Mouse (Mus musculus) NIH3T3 (cell line): ENCODE data around the gene Abca2.

Experiments
- DNase-seq: peaks from one replicate; pipeline ENCODE4 v3.0.0-alpha.2; 2012; ENCODE audit warnings: low read depth

The Abca2 gene

GRCm38 (mm10) chr2:25428442-25429236 is at the start of gene Abca2:
Abca2 (plus strand) TSS chr2:25428703.
- DNase-seq = peak; percentile 97

GRCm38 (mm10) chr2:25384492-25384891 is 44.0 kb upstream of the Abca2 start:
- DNase-seq = no peak

DNA sequence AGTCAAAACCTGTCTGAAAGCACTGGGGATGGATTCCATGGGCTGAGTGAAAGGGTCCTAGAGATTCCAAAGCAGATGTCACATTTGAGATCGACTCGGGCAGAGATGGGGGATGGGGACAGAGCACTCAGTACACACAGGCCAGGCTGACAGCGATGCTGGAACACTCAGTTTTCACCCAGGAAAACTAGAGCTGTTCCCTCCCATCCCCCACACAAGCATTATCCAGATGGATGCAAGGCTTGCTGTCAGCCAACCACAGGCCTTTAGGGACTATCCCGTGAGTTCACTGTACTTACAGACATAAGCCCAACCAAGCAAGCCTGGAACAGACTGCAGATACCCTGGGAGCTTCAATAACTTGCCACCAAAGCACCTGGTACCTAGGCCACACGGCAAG is 37.2 kb upstream of the Abca2 start:
- DNase-seq = peak; percentile 50

DNA sequence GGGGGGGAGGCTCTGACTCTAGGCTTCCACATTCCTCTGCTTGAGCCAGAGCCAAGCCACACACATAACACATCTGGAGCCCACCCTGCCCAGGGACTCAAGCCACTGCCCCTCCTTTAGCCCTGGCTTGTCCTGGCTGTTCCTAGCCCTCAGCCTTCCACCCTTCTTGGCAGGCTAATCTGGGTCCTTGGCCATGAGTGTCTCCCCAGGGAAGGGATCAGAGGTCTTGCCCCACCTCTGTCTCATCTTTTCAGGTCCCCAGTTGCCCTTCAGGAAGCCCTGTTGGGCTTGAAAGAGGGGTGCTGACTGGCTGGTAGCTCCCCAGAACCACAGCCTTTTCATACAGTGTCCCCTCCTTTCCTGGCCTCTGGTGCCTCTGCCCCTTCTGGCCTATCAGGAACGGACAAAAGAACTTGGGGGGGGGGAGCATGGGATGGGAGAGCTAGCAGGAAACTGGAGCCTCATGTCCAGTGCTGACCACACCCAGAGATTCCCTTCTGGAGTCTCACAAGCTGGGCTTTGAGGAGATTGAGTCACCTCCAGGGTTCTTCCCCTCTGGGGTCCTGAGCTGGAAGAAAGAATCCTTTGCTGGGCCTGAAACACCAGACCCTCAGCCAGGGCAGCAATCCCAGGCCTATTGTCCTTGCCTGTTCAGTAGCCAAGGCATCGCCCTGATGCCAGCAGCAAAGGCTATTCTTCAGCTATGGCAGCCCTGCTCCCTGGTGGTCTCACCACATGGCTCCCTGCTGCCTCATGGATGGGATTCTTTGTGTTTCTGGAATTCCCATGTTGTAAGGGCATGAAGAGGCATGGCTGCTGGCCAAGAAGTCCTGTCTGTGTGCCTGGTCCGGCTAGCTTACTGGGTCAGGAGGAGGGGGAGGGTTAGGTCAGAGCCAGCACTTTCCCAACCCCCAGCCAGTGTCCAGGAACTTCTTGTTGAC is 34.0 kb upstream of the Abca2 start:
- DNase-seq = peak; percentile 71

- no peak for DNase-seq
These were observed 32.5 kb upstream of the Abca2 start, which contains the start of gene Entpd2 for GRCm38 (mm10) chr2:25395721-25396596. Entpd2 (plus strand) TSS chr2:25395874.

DNA sequence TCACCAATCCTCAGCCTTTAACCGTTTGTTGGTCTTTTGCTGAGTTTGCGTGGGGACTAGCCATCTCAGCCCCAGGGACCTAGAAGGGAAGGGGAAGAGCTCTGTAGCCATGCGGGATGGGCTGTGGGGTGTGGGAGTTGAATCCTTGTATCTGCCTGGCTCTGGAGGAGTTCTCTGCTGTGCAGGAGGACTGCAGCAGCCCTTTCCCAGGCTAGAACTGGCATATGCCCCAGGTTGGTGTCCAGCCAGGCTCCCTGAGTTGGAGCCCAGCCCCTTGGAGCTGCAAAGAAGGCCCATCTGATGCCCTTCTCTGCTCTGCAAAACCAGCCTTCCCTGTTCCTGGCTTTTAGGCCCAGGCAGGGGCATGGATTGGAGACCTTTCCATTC is 31.9 kb upstream of the Abca2 start:
- peak; percentile 44 for DNase-seq

- no peak for DNase-seq
These were observed 31.5 kb upstream of the Abca2 start for GRCm38 (mm10) chr2:25397010-25397409.

DNA sequence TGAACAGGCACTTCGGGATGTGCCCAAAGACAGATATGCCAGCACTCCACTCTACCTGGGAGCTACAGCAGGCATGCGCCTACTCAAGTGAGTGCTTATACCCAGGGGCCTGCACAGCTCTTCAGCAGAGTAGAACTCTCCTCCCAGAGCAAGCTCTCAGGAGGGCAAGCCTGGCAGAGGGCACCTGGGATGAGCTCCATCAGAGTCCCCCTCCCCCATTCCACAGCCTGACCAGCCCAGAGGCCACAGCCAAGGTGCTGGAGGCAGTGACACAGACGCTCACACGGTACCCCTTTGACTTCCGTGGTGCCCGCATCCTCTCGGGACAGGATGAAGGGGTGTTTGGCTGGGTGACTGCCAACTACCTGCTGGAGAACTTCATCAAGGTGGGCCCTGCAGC is 30.4 kb upstream of the Abca2 start:
- DNase-seq = no peak

DNA sequence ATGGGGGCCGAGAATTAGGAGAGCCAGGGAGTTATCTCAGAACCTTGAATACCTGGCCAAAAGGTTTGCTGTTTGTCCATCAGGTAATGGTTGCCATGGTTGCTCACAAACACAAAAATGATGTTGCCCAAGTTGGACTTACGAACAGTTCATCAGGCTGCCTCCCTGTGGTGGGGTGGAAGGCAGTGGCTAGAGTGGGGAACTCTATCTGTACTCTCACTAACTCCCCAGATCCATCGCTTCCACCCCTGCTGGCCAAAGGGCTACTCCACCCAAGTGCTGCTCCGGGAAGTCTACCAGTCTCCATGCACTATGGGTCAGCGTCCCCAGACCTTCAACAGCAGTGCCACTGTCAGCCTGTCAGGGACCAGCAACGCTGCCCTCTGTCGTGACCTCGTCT is 29.5 kb upstream of the Abca2 start, which contains the start of gene Npdc1:
TSS of gene Npdc1 (plus strand) at position 301 of the 400 bp plus-strand sequence.
- no peak for DNase-seq

DNA sequence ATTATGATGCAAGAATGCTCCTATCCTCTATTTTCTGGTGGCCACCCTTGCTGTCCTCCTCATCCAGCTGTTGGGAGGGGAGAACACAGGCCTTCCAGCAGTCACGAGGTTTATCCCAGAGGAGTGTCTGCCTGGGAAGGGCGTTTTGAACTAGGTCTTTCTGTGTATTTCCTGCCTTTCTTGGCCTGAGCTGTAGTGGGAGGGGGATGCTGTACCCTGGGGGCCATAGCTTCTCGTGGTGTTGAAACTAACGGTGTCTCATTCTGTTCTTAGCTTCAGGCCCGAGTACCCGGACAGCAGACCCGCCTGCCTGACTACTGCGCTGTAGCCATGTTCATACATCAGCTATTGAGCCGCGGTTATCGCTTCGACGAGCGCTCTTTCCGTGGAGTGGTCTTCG is 28.2 kb upstream of the Abca2 start:
- no peak for DNase-seq

DNA sequence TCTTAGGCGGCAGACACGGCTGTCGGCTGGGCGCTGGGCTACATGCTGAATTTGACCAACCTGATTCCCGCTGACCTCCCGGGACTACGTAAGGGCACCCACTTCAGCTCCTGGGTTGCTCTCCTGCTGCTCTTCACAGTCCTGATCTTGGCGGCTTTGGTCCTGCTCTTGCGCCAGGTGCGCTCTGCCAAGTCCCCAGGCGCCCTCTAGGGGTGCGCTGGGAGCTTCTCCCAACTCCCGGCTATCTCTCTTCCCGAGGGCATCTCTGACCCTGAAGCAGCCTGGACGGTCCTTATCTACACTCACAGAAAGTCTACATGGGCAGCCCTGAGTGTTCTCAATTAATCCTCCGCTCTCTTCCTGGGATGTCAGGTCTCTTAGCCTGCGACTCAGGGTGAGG is 27.7 kb upstream of the Abca2 start:
- peak; percentile 68 for DNase-seq

GRCm38 (mm10) chr2:25402377-25402971 is 26.0 kb upstream of the Abca2 start:
- peak; percentile 97 for DNase-seq

GRCm38 (mm10) chr2:25402972-25403601 is 25.4 kb upstream of the Abca2 start:
- DNase-seq = peak; percentile 88

GRCm38 (mm10) chr2:25403994-25404393 is 24.5 kb upstream of the Abca2 start:
- DNase-seq = no peak

GRCm38 (mm10) chr2:25408908-25409307 is 19.6 kb upstream of the Abca2 start:
- no peak for DNase-seq

DNA sequence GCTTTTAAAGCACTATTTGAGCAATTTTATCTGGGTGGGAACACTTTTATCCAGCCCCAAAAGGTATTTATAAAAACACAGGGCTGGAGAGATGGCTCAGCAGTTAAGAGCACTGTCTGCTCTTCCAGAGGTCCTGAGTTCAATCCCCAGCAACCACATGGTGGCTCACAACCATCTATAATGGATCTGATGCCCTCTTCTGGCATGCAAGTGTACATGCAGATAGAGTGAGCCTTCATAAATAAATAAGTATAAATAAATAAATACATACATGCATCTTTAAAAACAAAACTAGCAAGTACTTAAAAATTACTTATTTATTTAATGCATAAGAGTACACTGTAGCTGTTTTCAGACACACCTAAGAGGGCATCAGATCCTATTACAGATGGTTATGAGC is 15.1 kb upstream of the Abca2 start:
- DNase-seq = peak; percentile 30

GRCm38 (mm10) chr2:25417426-25417825 is 11.1 kb upstream of the Abca2 start:
- no peak for DNase-seq

GRCm38 (mm10) chr2:25421896-25422295 is 6.6 kb upstream of the Abca2 start:
- DNase-seq = peak; percentile 83

- no peak for DNase-seq
These were observed 5.7 kb upstream of the Abca2 start, which contains the start of gene Fut7 for GRCm38 (mm10) chr2:25422587-25423410. Fut7 (plus strand) TSS chr2:25423267.

DNA sequence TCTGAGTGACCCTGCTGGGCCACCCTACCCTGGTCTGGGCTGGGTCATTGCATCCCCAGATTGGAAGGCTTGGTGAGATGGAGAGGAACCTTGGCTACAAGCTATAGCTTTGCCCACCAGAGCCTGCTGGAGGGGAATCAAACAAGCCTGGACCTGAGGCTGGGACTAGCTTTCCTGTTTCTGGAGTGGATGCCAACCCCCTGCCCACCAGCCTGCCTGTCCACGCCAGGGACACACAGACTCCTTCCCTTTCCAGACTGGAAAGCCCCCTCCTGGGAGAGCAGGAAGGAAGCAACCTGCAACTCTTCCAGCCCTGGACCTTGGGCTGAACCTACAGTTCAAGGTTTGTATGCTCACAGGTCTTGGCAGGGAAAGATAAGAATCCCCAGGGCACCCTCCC is 4.9 kb upstream of the Abca2 start:
- DNase-seq = no peak
